Mouse (Mus musculus) spleen, postnatal 36 days (tissue): ENCODE data around the gene Ncstn.

ENCODE experiments used
- DNase-seq, 2 experiments: peaks; one replicate each; pipeline ENCODE4 v3.0.0; 2022; ENCODE audit warnings: low spot score in 2 of 2, mixed read lengths in 1 of 2

Ncstn gene

GRCm38 (mm10) chr1:172027010-172027808 is 55.4 kb downstream of the Ncstn start:
- DNase-seq = peak; percentile 75

- DNase-seq = no peak
Observed at GRCm38 (mm10) chr1:172026201-172026901, 56.2 kb downstream of the Ncstn start.

- DNase-seq = no peak
Observed at GRCm38 (mm10) chr1:172025201-172025904, 57.2 kb downstream of the Ncstn start.

- DNase-seq = no peak
Observed at GRCm38 (mm10) chr1:172024140-172024895, 58.3 kb downstream of the Ncstn start.

- DNase-seq = no peak
Observed at GRCm38 (mm10) chr1:172019863-172020521, 62.6 kb downstream of the Ncstn start.

- no peak for DNase-seq
Observed at GRCm38 (mm10) chr1:172019339-172019738, 63.3 kb downstream of the Ncstn start.

GRCm38 (mm10) chr1:172018336-172019311 is 64.0 kb downstream of the Ncstn start:
- DNase-seq = no peak

- DNase-seq = no peak
Observed at GRCm38 (mm10) chr1:172017517-172018070, 65.0 kb downstream of the Ncstn start.

GRCm38 (mm10) chr1:172016660-172017516 is 65.7 kb downstream of the Ncstn start:
- DNase-seq = no peak

GRCm38 (mm10) chr1:172016031-172016430 is 66.6 kb downstream of the Ncstn start:
- no peak for DNase-seq
